Mouse (Mus musculus) urinary bladder, postnatal 14 days (tissue): ENCODE measurements around the gene Dip2a.

Experiments
- DNase-seq: peaks from one replicate; pipeline ENCODE4 v3.0.0; 2021; ENCODE audit warnings: low spot score

The Dip2a gene

DNA sequence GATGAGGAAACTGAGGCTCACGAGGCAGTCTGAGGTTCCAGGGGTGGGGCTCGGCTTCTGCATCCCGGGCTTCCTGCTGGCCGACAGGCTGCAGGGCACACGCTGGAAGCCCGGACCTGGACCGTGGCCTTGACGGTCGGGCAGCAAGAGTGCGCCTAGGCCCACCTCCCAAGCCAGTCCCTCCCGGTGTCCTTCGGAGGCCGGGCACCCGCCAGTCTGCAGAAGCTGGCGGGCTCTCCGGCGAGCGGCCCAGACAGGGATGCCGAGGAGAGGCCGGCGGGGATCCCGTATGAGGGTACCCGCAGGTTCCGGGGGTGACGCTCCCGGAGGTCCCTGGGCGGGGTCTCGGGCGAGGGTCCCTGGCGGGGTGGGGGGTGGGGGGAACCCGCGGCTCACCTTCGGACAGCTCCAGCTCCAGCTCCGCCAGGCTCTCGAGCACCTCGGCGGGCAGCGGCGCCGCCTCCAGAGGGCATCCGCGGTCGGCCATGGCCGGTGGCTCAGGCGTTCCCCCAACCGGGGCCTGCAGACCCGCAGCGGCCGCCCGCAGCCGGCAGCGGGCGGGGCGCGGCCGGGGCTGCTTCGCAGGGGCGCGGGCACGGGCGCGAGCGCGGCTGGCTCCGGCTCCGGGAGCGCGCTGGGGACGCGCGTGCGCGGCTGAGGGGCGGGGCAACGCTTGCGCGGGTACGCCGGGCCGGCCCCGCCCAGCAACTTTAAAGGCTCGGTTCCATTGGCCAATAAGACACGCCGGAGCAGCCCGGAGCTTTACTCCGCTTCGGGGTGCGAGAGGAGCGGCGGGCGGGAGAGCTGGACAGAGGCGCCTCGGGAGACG is at the start of gene Dip2a:
Dip2a (minus strand) TSS at position 581 of the 829 bp plus-strand sequence.
- DNase-seq: peak; percentile 96

DNA sequence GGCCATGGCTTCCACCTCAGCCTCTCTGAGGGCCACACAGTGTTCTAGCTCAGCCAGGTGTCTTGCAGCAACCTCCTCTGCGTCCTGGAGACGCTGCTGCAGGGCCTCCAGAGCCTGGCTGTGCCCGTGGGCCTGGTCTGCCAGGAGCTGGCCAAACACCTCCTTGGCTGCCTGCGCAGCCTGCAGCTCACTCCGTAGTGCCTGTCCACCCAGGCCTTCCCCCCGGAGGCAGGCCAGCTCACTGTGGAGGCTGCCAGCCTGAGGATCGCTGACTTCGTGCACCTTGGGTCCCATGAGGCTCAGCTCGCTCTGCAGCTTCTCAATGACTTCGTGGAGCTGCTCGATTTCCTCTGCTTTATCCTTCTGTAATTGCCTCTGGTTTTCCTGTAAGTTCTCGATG is 47.5 kb upstream of the Dip2a start:
- DNase-seq: no peak

DNA sequence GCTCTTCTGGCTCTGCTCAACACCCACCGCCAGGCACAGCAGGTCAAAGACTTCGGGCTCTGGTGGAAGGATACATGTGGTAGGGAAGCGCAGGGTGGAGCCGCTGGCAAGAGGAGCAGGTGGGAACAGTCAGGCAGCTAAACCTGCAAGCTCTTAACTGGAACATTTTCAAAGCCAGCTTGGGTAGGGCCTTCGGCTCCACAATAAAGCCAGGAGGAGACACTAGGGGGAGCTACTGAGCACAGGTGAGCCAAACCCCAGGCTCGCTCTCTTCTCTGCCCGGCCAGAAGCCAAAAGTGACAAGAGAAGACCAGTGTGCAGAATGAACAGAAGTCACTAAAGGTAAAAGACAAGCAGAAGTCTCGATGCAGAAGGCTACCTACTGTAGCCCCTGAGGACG is 46.7 kb upstream of the Dip2a start:
- no peak for DNase-seq

DNA sequence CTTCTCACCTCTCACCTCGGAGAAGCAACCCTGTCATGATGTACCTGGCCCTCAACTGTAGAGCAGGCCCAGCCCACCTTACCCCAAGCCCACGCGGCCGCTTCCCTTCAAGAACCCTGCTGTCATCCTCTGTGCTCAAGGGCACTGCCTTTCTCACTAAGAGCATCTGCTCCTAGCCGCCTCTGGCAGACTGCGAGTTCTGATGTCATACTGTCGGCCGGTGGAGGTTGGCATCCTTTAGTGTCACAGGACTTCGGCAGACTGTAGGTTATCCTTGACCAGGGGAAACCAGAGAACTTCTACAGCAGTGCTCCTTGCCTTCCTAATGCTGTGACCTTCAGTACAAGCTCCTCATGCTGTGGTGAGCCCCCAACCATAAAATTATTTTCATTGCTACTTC is 46.1 kb upstream of the Dip2a start:
- DNase-seq: no peak

DNA sequence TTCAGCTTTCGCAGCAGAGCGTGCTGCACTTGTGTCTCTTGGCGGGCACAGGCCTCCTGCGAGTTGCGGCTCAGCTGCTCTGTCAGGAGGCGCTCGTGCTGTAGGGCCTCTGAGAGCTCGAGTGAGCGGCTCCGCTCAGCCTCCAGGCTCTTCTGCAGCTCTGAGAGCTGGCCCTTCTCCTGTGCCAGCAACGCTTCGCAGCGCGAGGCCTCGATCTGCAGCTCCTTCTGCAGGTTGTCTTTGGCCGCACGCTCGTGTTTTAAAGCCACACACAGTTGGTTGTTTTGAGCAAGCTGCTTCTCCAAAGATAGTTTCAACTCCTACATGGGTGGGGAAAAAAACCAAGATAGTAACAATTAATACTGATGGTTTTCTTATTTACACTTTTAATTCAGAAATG is 29.9 kb upstream of the Dip2a start:
- no peak for DNase-seq

DNA sequence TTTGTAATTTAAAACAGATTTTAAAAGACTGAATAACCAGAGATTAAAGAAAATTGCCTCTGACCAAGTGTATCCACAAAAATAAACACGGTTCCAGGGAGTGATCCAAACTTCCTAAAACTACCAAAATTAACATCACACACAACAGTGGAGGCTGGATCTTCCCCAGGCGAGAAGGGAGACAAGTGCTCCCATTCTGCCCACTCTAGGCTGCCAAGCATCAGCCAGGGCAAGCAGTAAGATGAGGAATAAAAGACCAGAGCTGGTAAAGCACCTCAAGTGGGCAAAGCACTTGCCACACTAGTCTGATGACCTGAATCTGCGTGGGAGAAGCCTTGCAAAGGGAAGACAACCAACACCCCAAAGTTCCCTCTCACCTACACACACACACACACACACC is 26.6 kb upstream of the Dip2a start:
- no peak for DNase-seq

DNA sequence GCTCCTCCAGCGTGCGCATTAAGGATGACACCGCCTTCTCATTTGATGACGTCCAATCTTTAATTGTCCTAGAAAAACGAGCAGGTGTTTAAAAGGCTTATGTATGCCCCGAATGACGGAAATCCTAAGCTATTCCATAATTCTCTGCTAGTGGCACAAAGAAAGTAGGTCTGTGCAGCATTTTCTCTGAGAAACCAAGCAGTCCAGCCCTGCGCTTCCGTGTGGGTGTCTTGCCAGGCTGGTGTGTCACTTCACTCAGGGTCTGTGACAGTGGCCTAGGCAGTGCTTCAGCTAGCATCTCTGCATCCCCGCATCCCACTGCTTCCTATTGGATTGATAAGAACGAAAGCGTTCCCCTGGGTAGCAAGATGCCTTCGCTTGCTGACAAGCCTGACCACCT is 23.7 kb upstream of the Dip2a start:
- no peak for DNase-seq

DNA sequence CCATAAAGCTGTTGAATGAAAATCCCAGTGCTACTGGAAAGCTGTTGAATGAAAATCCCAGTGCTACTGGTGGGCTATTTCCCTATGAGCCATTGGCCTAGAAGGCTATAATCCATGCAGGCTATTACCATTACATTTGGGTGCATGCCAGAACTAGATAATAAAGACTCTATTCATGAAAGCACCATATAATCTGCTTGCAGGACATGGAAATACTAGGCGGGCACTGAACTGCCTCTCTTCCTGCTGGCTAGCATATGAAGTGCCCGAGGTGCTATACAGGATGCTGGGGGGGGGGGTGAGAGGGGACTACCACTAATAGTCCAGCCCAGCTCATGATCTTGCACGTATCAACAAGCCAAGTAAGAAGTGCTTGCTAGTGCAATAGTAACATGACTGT is 18.1 kb upstream of the Dip2a start:
- DNase-seq: no peak

DNA sequence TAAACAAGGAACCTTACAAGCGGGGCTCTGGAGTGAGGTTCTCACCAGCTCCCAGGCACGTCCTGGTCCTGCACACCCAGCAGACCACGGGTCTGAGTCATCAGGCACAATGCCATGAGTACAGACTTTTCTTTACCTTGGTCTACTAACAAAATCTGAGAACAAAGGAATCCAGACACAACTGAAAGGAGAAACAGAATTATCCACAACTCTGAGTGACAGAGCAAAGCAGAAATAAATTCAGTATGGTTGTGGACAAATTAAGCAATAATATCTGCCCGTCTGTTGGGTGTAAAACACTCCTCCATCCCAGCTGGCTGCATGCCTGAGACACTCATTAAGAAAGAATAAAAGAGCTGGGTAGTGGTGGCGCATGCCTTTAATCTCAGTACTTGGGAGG is 13.4 kb upstream of the Dip2a start:
- DNase-seq: no peak

DNA sequence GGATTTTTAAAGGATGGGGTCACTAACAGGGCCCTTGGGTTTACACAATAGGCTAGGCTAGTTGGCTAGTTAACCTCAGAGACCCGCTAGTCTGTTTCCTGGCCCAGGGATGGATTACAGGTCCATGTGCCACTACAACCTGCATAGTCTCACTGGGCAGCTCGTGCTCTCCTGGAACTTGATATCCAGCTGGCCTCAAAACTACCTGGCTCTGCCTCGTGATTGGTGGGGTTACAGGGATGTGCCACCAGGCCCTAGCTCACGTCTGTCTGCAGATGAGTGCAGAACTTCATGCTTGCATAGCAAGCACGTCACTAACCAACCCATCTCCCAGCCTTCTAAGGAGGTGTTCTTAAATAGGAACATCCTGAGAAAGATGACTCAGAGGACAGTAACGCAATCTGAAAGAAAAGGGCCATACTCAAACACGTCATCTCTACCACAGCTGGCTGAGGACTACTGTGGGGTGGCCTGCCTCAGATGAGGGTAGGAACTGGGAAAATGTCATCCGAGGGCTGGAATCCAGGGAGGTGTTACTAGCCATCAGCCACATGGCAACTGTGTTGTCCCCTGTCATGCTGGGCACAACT is 12.3 kb upstream of the Dip2a start:
- no peak for DNase-seq

DNA sequence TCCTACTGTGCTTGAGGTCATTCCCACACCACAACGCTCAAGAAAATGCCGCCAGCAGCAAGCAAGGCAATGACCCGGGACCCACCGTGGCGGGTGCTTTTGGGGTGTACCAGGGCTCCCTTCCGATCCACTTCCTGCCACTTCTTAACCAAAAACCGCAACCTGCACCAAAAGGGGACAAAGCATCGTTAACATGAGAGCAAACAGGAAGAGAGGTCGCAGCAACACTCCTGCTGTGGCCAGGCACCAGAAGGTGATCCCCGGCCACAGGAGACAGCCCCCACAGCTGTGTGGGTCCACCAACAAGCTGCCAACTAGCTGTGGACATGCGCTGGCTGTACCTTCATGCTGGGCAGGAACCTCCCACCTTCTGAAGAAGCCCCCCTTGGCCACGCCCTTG is 9.9 kb upstream of the Dip2a start:
- DNase-seq: no peak

DNA sequence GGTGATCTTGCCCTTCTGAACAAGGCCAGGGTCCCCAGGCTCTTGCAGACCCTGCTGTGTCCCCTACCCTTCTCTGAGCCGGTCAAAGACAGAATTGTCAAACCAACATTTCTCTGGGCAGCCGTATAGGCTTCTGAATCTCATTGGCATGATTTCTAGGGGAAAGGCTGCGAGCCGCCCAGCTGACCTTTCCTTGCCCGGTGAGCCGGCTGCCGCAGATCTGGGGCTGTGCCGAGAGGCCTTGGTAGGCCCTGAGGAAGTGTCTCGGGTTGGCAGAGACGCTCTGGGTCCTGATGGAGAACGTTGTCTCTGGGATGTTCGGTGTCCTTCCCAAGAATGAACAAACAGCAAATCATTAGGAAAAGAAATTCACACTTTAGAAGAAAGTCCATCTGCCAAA is 8.9 kb upstream of the Dip2a start:
- DNase-seq: no peak

DNA sequence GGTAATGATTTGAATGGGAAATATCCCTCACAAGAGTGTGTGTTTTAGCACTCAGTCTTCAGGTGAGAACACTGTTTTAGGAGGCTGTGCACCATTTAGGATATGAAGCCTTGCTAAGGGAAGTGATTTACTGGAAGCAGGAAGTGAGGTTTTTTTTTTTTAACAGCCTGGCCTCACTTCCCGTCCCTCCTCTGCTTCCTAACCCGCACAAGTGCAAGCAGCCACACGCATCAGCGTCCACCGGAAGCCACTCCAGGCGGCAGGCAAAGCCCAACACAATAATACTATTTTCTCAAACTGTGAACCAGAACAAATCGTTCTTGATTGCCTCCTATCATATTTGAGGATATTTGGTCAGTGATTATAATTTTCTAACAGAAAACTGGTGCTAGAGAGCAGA is 6.9 kb upstream of the Dip2a start:
- no peak for DNase-seq

DNA sequence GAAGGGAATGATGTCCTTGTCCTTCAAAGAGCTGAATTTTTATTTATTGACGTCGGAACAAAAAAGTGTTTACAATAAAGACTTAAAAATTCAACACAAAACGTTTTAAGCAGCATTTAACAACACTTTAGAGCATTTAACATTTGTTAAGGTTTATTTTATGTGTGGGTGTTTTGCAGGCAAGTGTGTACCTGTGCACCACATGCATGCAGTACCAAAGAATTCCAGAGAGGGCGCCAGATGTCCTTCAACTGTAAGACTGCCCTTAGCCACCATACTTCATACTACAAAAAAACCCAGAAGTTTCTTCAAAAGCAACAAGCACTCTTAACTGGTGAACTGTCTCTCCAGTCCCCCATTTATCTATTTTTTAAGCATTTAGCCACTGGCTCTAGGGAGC is 1.5 kb upstream of the Dip2a start:
- DNase-seq: peak; percentile 64

DNA sequence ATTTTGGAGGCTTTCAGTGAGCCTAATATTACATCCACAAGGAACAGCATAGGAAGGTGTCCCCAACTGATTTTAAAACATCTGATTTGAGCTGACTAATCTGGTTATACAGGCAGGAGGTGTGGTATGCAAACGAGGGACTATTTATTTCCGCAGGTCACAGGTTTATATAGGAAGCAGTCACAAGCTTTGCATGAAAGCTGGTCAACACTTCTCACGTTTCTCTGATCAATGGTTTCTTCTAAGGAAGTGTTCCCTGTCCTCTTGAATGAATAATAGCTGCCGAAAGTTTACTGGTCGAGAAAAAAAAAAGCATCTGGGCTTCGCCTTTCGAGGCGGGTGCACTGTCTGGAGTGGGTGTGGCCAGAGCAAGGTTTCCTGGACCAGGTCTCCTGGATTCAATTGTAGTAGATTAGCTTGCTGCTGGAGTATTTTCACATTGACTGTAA is 976 bp upstream of the Dip2a start:
- peak; percentile 35 for DNase-seq

DNA sequence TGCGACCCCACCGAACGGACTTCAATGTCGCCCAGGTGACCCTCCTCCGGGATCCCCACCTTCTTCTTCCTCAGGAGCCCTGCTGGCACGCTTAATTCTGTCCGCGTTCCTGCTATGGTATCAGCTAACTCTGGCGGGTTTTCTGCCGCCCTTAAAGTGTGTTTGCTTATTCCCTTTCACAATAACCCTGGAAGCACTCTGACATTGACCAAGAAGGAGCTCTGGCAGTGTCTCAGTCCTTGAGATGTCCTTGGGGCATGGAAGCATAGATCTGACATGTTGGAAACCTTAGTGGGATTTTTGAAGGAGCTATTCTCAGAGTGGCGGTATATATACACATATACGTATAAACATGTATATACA is 430 bp upstream of the Dip2a start:
- no peak for DNase-seq

DNA sequence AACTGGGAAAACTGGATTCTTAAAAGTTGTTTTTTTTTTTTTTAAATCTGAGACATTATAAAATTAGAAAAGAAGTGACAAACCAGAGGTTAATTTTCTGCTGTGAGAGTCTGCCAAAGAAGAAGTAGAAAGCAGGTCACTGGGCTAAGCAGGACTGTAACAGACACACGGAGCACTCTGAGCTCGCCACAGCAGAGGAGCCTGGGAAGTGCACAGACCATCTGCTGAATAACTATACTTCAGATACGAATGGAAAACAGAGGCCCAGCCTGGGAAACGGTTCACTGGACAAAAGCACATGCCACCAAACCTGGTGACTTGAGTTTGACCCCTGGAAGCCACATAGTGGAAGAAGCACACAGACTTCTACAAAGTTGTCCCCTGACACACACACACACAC is 10.7 kb downstream of the Dip2a start:
- no peak for DNase-seq

DNA sequence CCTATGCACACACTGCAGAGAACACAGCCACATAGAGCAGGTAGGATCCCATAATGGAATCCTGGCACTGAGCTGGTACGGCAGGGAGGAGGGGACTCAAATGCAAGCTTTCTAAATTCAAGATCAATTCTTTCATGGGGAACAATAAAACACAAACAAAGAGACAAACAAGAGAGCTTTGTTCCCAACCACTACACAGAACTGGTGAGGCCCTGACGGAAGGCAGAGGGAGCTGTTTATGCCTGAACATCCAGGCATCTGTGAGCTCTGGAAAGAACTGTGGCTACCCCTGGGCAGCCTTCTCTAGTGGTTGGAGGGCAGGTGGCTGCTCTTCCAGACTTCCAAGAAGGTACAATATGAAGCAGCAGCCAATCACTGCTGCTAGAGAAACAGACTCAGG is 13.1 kb downstream of the Dip2a start:
- no peak for DNase-seq

DNA sequence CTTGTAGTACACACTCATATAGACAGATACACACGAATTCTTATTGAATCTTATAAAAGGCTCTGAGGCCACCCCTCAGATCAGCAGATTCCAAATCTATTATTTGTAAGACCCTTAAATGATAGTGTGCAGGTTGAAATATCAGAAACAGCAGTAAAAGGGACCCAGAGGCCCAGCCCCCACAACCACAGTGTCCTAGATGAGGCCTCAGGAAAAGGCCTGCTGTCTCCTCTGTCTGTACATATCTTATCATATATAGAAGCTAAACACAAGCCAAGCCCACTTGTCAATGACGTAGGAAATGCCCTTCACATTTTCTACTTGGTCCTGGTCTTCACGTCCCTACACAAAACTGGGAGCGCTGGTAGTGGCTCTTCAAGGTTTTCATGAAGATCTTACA is 16.0 kb downstream of the Dip2a start:
- DNase-seq: no peak

DNA sequence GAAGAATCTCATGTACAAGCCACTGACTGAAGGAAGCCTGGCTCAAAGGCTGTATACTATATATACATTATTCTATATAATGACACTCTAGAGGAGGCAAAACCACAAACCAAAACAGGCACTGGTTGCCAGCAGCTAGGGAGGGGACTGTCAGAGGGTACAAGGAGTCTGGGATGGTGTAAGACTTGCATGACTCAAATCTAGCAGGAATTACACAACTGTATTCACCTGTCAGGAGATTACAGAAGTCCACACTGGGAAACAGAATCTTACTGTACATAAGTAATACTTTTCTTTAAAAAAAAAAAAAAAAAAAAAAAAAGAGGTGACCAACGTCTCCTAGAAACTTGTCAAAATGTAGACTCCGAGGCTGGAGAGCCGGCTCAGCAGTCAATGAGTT is 16.5 kb downstream of the Dip2a start:
- no peak for DNase-seq

DNA sequence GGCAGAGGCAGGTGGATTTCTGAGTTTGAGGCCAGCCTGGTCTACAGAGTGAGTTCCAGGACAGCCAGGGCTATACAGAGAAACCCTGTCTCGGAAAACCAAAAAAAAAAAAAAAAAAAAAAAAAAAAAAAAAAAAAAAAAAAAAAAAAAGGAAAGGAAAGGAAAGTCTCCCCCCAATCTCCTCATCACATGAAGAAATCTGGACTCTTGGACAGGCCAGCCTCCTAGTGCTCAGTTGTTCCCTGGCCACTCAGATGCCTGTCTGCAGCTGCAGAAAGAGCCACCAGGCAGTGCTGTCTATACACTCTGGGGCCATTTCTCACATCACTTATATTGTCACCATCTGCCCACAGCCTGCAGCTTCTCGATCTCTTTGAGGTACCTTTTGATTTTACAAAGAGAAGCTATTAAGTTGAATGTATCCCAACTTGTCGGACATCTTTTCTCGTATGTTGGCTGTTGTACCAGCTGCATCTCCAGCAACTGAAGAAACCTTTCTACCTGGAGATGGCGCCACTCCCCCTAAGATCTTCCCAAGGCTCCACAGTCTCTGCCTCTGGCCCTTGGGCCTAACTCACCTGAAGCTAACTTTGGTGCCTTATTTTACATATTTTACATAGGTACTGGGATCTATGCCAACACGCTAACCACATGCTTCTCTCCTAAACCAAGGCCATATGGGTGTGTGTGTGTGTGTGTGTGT is 18.6 kb downstream of the Dip2a start:
- DNase-seq: peak; percentile 62

DNA sequence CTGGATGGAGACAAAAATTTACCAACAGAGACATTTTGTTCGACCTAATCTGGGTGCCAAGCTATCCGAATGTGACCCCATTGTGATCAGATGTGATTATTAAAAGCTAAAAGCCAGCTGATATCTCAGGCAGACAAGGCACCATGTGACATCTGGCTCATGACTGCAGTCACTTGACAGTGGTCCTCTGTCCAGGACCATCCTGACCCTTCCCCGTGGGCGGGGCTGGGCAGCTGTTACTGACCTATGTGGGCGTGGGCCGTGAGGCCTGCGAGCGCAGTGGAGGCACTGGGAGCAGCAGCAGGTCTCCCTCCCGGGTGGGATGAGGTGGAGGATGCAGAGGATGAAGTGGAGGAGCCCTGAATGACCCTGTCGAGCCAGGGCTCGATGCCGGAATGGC is 27.5 kb downstream of the Dip2a start:
- no peak for DNase-seq

DNA sequence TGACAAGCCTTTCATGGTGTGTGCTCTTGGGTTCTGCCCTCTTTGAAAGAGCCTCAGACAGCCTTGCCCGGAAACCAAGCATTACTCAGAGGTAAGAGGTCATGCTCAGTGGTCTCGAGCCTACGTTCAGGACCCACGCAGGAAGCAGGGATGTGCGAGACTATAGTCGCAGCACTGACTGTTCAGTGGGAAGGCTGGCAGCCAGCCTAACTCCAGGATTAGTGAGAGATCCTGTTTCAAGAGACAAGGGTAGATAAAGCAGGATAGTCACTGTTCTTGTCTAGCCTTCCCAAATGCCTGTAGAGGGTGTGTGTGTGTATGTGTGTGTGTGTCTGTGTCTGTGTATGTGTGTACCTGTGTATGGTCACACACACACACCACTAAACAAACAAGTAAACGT is 28.9 kb downstream of the Dip2a start:
- no peak for DNase-seq
